Mouse (Mus musculus): Measurements from ENCODE around the gene Arid5b. TPM values are rescaled to one million over a fixed set of nuclear protein-coding genes. Genes with fewer than 3 reads are reported as not detected.

The Arid5b gene
- polyA plus RNA-seq, 1 experiment from 2014 or later: 15.3 TPM

GRCm38 (mm10) chr10:68179741-68180140 is 98.8 kb downstream of the Arid5b start:
- H3K4me2 ChIP-seq: no peak overlapping the region
- H3K4me1 ChIP-seq (replicated peaks; ENCODE audit: control insufficient read depth, insufficient read depth, low read length): peaks cover 3% of the 10 kb centered on the region; the same call in 1 of the 2 replicates
- no peaks in the 10 kb centered on the region for H3K9me3 ChIP-seq (ENCODE audit: control insufficient read depth, low read length)
- no peaks in the 10 kb centered on the region for H3K36me3 ChIP-seq (ENCODE audit: control insufficient read depth, insufficient read depth, low read length)
- H3K27ac ChIP-seq (ENCODE audit: low read depth, low read length): no peak overlapping the region
- H3K4me3 ChIP-seq (ENCODE audit: low read depth, low read length): no peak overlapping the region
- 58% methylated on average over 5 of the region's 5 CpGs for WGBS
- DNase-seq (ENCODE audit: low spot score) (no peak), ATAC-seq (replicated peaks; ENCODE audit: low FRiP score) (no peak)
- H3K9ac ChIP-seq (ENCODE audit: low read depth, low read length): no peak overlapping the region
- H3K27me3 ChIP-seq (replicated peaks; ENCODE audit: control insufficient read depth, insufficient read depth, low read length): no peaks in the 10 kb centered on the region

GRCm38 (mm10) chr10:68179339-68179738 is 99.2 kb downstream of the Arid5b start:
- 62% methylated on average over 4 of the region's 4 CpGs for WGBS
- Histone ChIP-seq H3K9me3 (ENCODE audit: control insufficient read depth, low read length) (no peaks in the 10 kb centered on the region), H3K4me1 (replicated peaks; ENCODE audit: control insufficient read depth, insufficient read depth, low read length) (peaks cover 3% of the 10 kb centered on the region; the same call in 1 of the 2 replicates), H3K27me3 (replicated peaks; ENCODE audit: control insufficient read depth, insufficient read depth, low read length) (no peaks in the 10 kb centered on the region), H3K4me2 (no peak overlapping the region), H3K27ac (ENCODE audit: low read depth, low read length) (no peak overlapping the region), H3K36me3 (ENCODE audit: control insufficient read depth, insufficient read depth, low read length) (no peaks in the 10 kb centered on the region), H3K4me3 (ENCODE audit: low read depth, low read length) (no peak overlapping the region), H3K9ac (ENCODE audit: low read depth, low read length) (no peak overlapping the region)
- no peak for ATAC-seq (replicated peaks; ENCODE audit: low FRiP score)
- DNase-seq (ENCODE audit: low spot score): no peak

GRCm38 (mm10) chr10:68177697-68178485 is 100.6 kb downstream of the Arid5b start:
- no peaks in the 10 kb centered on the region for H3K36me3 ChIP-seq (ENCODE audit: control insufficient read depth, insufficient read depth, low read length)
- no peak for DNase-seq (ENCODE audit: low spot score)
- 80% methylated on average over 10 of the region's 10 CpGs for WGBS

GRCm38 (mm10) chr10:68175811-68176210 is 102.7 kb downstream of the Arid5b start:
- Histone ChIP-seq H3K27ac (ENCODE audit: low read depth, low read length) (no peak overlapping the region), H3K4me2 (no peak overlapping the region), H3K4me1 (replicated peaks; ENCODE audit: control insufficient read depth, insufficient read depth, low read length) (peaks cover 3% of the 10 kb centered on the region; the same call in 1 of the 2 replicates), H3K27me3 (replicated peaks; ENCODE audit: control insufficient read depth, insufficient read depth, low read length) (no peaks in the 10 kb centered on the region), H3K36me3 (ENCODE audit: control insufficient read depth, insufficient read depth, low read length) (no peaks in the 10 kb centered on the region), H3K9ac (ENCODE audit: low read depth, low read length) (no peak overlapping the region), H3K9me3 (ENCODE audit: control insufficient read depth, low read length) (no peaks in the 10 kb centered on the region), H3K4me3 (ENCODE audit: low read depth, low read length) (no peak overlapping the region)
- 86% methylated on average over 5 of the region's 5 CpGs for WGBS
- DNase-seq (ENCODE audit: low spot score) (no peak), ATAC-seq (replicated peaks; ENCODE audit: low FRiP score) (no peak)

More at GRCm38 (mm10) chr10:68177697-68178485, 100.6 kb downstream of the Arid5b start:
- Histone ChIP-seq H3K9ac (ENCODE audit: low read depth, low read length) (no peak overlapping the region), H3K27me3 (replicated peaks; ENCODE audit: control insufficient read depth, insufficient read depth, low read length) (no peaks in the 10 kb centered on the region), H3K4me1 (replicated peaks; ENCODE audit: control insufficient read depth, insufficient read depth, low read length) (peaks cover 3% of the 10 kb centered on the region; the same call in 1 of the 2 replicates), H3K4me3 (ENCODE audit: low read depth, low read length) (no peak overlapping the region), H3K4me2 (no peak overlapping the region), H3K9me3 (ENCODE audit: control insufficient read depth, low read length) (no peaks in the 10 kb centered on the region), H3K27ac (ENCODE audit: low read depth, low read length) (no peak overlapping the region)
- ATAC-seq (replicated peaks; ENCODE audit: low FRiP score): no peak

- DNase-seq (ENCODE audit: low spot score): no peak
- Histone ChIP-seq H3K27ac (ENCODE audit: low read depth, low read length) (no peak overlapping the region), H3K4me2 (no peak overlapping the region), H3K4me3 (ENCODE audit: low read depth, low read length) (no peak overlapping the region), H3K4me1 (replicated peaks; ENCODE audit: control insufficient read depth, insufficient read depth, low read length) (no peaks in the 10 kb centered on the region), H3K27me3 (replicated peaks; ENCODE audit: control insufficient read depth, insufficient read depth, low read length) (no peaks in the 10 kb centered on the region), H3K9me3 (ENCODE audit: control insufficient read depth, low read length) (no peaks in the 10 kb centered on the region), H3K9ac (ENCODE audit: low read depth, low read length) (no peak overlapping the region), H3K36me3 (ENCODE audit: control insufficient read depth, insufficient read depth, low read length) (no peaks in the 10 kb centered on the region)
- ATAC-seq (replicated peaks; ENCODE audit: low FRiP score): no peak
- WGBS: 80% methylated on average over 9 of the region's 9 CpGs
Measured at GRCm38 (mm10) chr10:68173634-68174033, 104.9 kb downstream of the Arid5b start.

GRCm38 (mm10) chr10:68172906-68173305 is 105.6 kb downstream of the Arid5b start:
- H3K4me3 ChIP-seq (ENCODE audit: low read depth, low read length): no peak overlapping the region
- no peak overlapping the region for H3K27ac ChIP-seq (ENCODE audit: low read depth, low read length)
- DNase-seq (ENCODE audit: low spot score) (no peak), ATAC-seq (replicated peaks; ENCODE audit: low FRiP score) (no peak)
- no peak overlapping the region for H3K4me2 ChIP-seq
- H3K9me3 ChIP-seq (ENCODE audit: control insufficient read depth, low read length): no peaks in the 10 kb centered on the region
- no peaks in the 10 kb centered on the region; the same call in 1 of the 2 replicates for H3K4me1 ChIP-seq (replicated peaks; ENCODE audit: control insufficient read depth, insufficient read depth, low read length)
- no peak overlapping the region for H3K9ac ChIP-seq (ENCODE audit: low read depth, low read length)
- H3K36me3 ChIP-seq (ENCODE audit: control insufficient read depth, insufficient read depth, low read length): no peaks in the 10 kb centered on the region
- H3K27me3 ChIP-seq (replicated peaks; ENCODE audit: control insufficient read depth, insufficient read depth, low read length): no peaks in the 10 kb centered on the region
- 87% methylated on average over 4 of the region's 4 CpGs for WGBS

GRCm38 (mm10) chr10:68171974-68172373 is 106.6 kb downstream of the Arid5b start:
- Histone ChIP-seq H3K9ac (ENCODE audit: low read depth, low read length) (no peak overlapping the region), H3K27ac (ENCODE audit: low read depth, low read length) (no peak overlapping the region), H3K4me2 (no peak overlapping the region), H3K9me3 (ENCODE audit: control insufficient read depth, low read length) (no peaks in the 10 kb centered on the region), H3K27me3 (replicated peaks; ENCODE audit: control insufficient read depth, insufficient read depth, low read length) (no peaks in the 10 kb centered on the region), H3K4me3 (ENCODE audit: low read depth, low read length) (no peak overlapping the region), H3K4me1 (replicated peaks; ENCODE audit: control insufficient read depth, insufficient read depth, low read length) (no peaks in the 10 kb centered on the region; the same call in 1 of the 2 replicates), H3K36me3 (ENCODE audit: control insufficient read depth, insufficient read depth, low read length) (no peaks in the 10 kb centered on the region)
- ATAC-seq (replicated peaks; ENCODE audit: low FRiP score): no peak
- DNase-seq (ENCODE audit: low spot score): no peak
- WGBS: 53% methylated on average over 9 of the region's 9 CpGs

GRCm38 (mm10) chr10:68168613-68169012 is 109.9 kb downstream of the Arid5b start:
- H3K27ac ChIP-seq (ENCODE audit: low read depth, low read length): no peak overlapping the region; the same call in 1 of the 2 replicates
- no peak overlapping the region for H3K4me2 ChIP-seq
- DNase-seq (ENCODE audit: low spot score) (no peak), ATAC-seq (replicated peaks; ENCODE audit: low FRiP score) (no peak)
- H3K27me3 ChIP-seq (replicated peaks; ENCODE audit: control insufficient read depth, insufficient read depth, low read length): no peaks in the 10 kb centered on the region
- no peak overlapping the region for H3K4me3 ChIP-seq (ENCODE audit: low read depth, low read length)
- 72% methylated on average over 6 of the region's 6 CpGs for WGBS
- peaks cover 6% of the 10 kb centered on the region; the same call in 1 of the 2 replicates for H3K4me1 ChIP-seq (replicated peaks; ENCODE audit: control insufficient read depth, insufficient read depth, low read length)
- no peaks in the 10 kb centered on the region for H3K36me3 ChIP-seq (ENCODE audit: control insufficient read depth, insufficient read depth, low read length)
- no peak overlapping the region for H3K9ac ChIP-seq (ENCODE audit: low read depth, low read length)
- no peaks in the 10 kb centered on the region for H3K9me3 ChIP-seq (ENCODE audit: control insufficient read depth, low read length)

GRCm38 (mm10) chr10:68168141-68168540 is 110.4 kb downstream of the Arid5b start:
- H3K9me3 ChIP-seq (ENCODE audit: control insufficient read depth, low read length): no peaks in the 10 kb centered on the region
- peaks cover 6% of the 10 kb centered on the region; the same call in 1 of the 2 replicates for H3K4me1 ChIP-seq (replicated peaks; ENCODE audit: control insufficient read depth, insufficient read depth, low read length)
- H3K27ac ChIP-seq (ENCODE audit: low read depth, low read length): no peak overlapping the region
- ATAC-seq (replicated peaks; ENCODE audit: low FRiP score): no peak
- no peaks in the 10 kb centered on the region for H3K27me3 ChIP-seq (replicated peaks; ENCODE audit: control insufficient read depth, insufficient read depth, low read length)
- H3K4me2 ChIP-seq: no peak overlapping the region
- H3K36me3 ChIP-seq (ENCODE audit: control insufficient read depth, insufficient read depth, low read length): no peaks in the 10 kb centered on the region
- H3K4me3 ChIP-seq (ENCODE audit: low read depth, low read length): no peak overlapping the region
- no peak for DNase-seq (ENCODE audit: low spot score)
- WGBS: 85% methylated on average over 8 of the region's 8 CpGs
- no peak overlapping the region for H3K9ac ChIP-seq (ENCODE audit: low read depth, low read length)
